Mouse (Mus musculus): ENCODE measurements around the gene Cdsn. TPM values are rescaled to one million over a fixed set of nuclear protein-coding genes. Genes with fewer than 3 reads are reported as not detected.
A peak's percentile ranks its signal among the peaks of the same experiment; 100 is the strongest.

The Cdsn gene
- polyA plus RNA-seq, 1 experiment from 2014 or later, result 0.06 TPM

GRCm38 (mm10) chr17:35554761-35555397 is 3.0 kb downstream of the Cdsn start:
- no peak overlapping the region for H3K9ac ChIP-seq (ENCODE audit: low read length)
- no peaks in the 10 kb centered on the region for H3K9me3 ChIP-seq (replicated peaks; ENCODE audit: control insufficient read depth, low read length)
- H3K4me1 ChIP-seq (ENCODE audit: control insufficient read depth, insufficient read depth, low read length), result no peaks in the 10 kb centered on the region
- no peaks in the 10 kb centered on the region for H3K27me3 ChIP-seq (replicated peaks; ENCODE audit: control insufficient read depth, insufficient read depth, low read length)
- no peak overlapping the region for H3K4me3 ChIP-seq (ENCODE audit: low read depth, low read length)
- no peak for ATAC-seq
- H3K4me2 ChIP-seq (ENCODE audit: low read length), result no peak overlapping the region
- WGBS, result 93% methylated on average over 17 of the region's 18 CpGs
- no peak for DNase-seq (ENCODE audit: low spot score)
- H3K36me3 ChIP-seq (ENCODE audit: control insufficient read depth, insufficient read depth, low read length), result no peaks in the 10 kb centered on the region
- H3K27ac ChIP-seq (ENCODE audit: low read depth, low read length), result no peak overlapping the region

GRCm38 (mm10) chr17:35556186-35556765 is 4.3 kb downstream of the Cdsn start:
- Histone ChIP-seq H3K9ac (ENCODE audit: low read length) (no peak overlapping the region), H3K27ac (ENCODE audit: low read depth, low read length) (no peak overlapping the region), H3K4me3 (ENCODE audit: low read depth, low read length) (no peak overlapping the region), H3K9me3 (replicated peaks; ENCODE audit: control insufficient read depth, low read length) (no peaks in the 10 kb centered on the region), H3K4me1 (ENCODE audit: control insufficient read depth, insufficient read depth, low read length) (no peaks in the 10 kb centered on the region), H3K4me2 (ENCODE audit: low read length) (no peak overlapping the region), H3K27me3 (replicated peaks; ENCODE audit: control insufficient read depth, insufficient read depth, low read length) (no peaks in the 10 kb centered on the region), H3K36me3 (ENCODE audit: control insufficient read depth, insufficient read depth, low read length) (no peaks in the 10 kb centered on the region)
- WGBS, result 91% methylated on average over 13 of the region's 13 CpGs
- no peak for DNase-seq (ENCODE audit: low spot score)
- ATAC-seq, result no peak

- 30% methylated on average over 5 of the region's 5 CpGs for WGBS
- Histone ChIP-seq H3K27me3 (replicated peaks; ENCODE audit: control insufficient read depth, insufficient read depth, low read length) (no peaks in the 10 kb centered on the region), H3K9ac (ENCODE audit: low read length) (no peak overlapping the region), H3K4me3 (ENCODE audit: low read depth, low read length) (no peak overlapping the region), H3K27ac (ENCODE audit: low read depth, low read length) (no peak overlapping the region), H3K4me2 (ENCODE audit: low read length) (no peak overlapping the region), H3K9me3 (replicated peaks; ENCODE audit: control insufficient read depth, low read length) (no peaks in the 10 kb centered on the region), H3K36me3 (ENCODE audit: control insufficient read depth, insufficient read depth, low read length) (no peaks in the 10 kb centered on the region), H3K4me1 (ENCODE audit: control insufficient read depth, insufficient read depth, low read length) (no peaks in the 10 kb centered on the region)
- no peak for ATAC-seq
- peak; percentile 59 for DNase-seq (ENCODE audit: low spot score)
Observed at GRCm38 (mm10) chr17:35556812-35557211, 4.9 kb downstream of the Cdsn start.

- no peak overlapping the region for H3K4me3 ChIP-seq (ENCODE audit: low read depth, low read length)
- no peak overlapping the region for H3K27ac ChIP-seq (ENCODE audit: low read depth, low read length)
- H3K4me2 ChIP-seq (ENCODE audit: low read length), result no peak overlapping the region
- H3K9ac ChIP-seq (ENCODE audit: low read length), result no peak overlapping the region
- H3K9me3 ChIP-seq (replicated peaks; ENCODE audit: control insufficient read depth, low read length), result no peaks in the 10 kb centered on the region
- no peaks in the 10 kb centered on the region for H3K4me1 ChIP-seq (ENCODE audit: control insufficient read depth, insufficient read depth, low read length)
- ATAC-seq, result no peak
- no peak for DNase-seq (ENCODE audit: low spot score)
- 78% methylated on average over 9 of the region's 9 CpGs for WGBS
- no peaks in the 10 kb centered on the region for H3K36me3 ChIP-seq (ENCODE audit: control insufficient read depth, insufficient read depth, low read length)
- H3K27me3 ChIP-seq (replicated peaks; ENCODE audit: control insufficient read depth, insufficient read depth, low read length), result no peaks in the 10 kb centered on the region
Observed at GRCm38 (mm10) chr17:35557351-35557750, 5.4 kb downstream of the Cdsn start.

GRCm38 (mm10) chr17:35558216-35558615 is 6.3 kb downstream of the Cdsn start:
- DNase-seq (ENCODE audit: low spot score) (no peak), ATAC-seq (no peak)
- Histone ChIP-seq H3K9ac (ENCODE audit: low read length) (no peak overlapping the region), H3K36me3 (ENCODE audit: control insufficient read depth, insufficient read depth, low read length) (no peaks in the 10 kb centered on the region), H3K4me1 (ENCODE audit: control insufficient read depth, insufficient read depth, low read length) (no peaks in the 10 kb centered on the region), H3K4me2 (ENCODE audit: low read length) (no peak overlapping the region), H3K27ac (ENCODE audit: low read depth, low read length) (no peak overlapping the region), H3K9me3 (replicated peaks; ENCODE audit: control insufficient read depth, low read length) (no peaks in the 10 kb centered on the region), H3K27me3 (replicated peaks; ENCODE audit: control insufficient read depth, insufficient read depth, low read length) (no peaks in the 10 kb centered on the region), H3K4me3 (ENCODE audit: low read depth, low read length) (no peak overlapping the region)
- WGBS, result 56% methylated on average over 8 of the region's 8 CpGs

GRCm38 (mm10) chr17:35567150-35567549 is 15.2 kb downstream of the Cdsn start, which contains the start of gene 2300002M23Rik:
2300002M23Rik (plus strand) TSS chr17:35567450.
- Histone ChIP-seq H3K9ac (ENCODE audit: low read length) (no peak within 1 kb of the TSS), H3K9me3 (replicated peaks; ENCODE audit: control insufficient read depth, low read length) (no peaks in the 10 kb centered on the region), H3K36me3 (ENCODE audit: control insufficient read depth, insufficient read depth, low read length) (no peaks in the 10 kb centered on the region), H3K27me3 (replicated peaks; ENCODE audit: control insufficient read depth, insufficient read depth, low read length) (peaks cover 4% of the 10 kb centered on the region; the same call in 1 of the 2 replicates), H3K4me2 (ENCODE audit: low read length) (no peak within 1 kb of the TSS), H3K27ac (ENCODE audit: low read depth, low read length) (no peak within 1 kb of the TSS), H3K4me1 (ENCODE audit: control insufficient read depth, insufficient read depth, low read length) (peaks cover 4% of the 10 kb centered on the region; the same call in 1 of the 2 replicates), H3K4me3 (ENCODE audit: low read depth, low read length) (no peak within 1 kb of the TSS)
- DNase-seq (ENCODE audit: low spot score) (no peak), ATAC-seq (no peak)
- 61% methylated on average over 3 of the region's 3 CpGs for WGBS

GRCm38 (mm10) chr17:35567767-35568166 is 15.8 kb downstream of the Cdsn start:
- 26% methylated on average over 9 of the region's 9 CpGs for WGBS
- peaks cover 4% of the 10 kb centered on the region; the same call in 1 of the 2 replicates for H3K4me1 ChIP-seq (ENCODE audit: control insufficient read depth, insufficient read depth, low read length)
- H3K4me2 ChIP-seq (ENCODE audit: low read length), result no peak overlapping the region
- H3K9ac ChIP-seq (ENCODE audit: low read length), result no peak overlapping the region
- H3K4me3 ChIP-seq (ENCODE audit: low read depth, low read length), result no peak overlapping the region
- no peaks in the 10 kb centered on the region for H3K9me3 ChIP-seq (replicated peaks; ENCODE audit: control insufficient read depth, low read length)
- H3K27ac ChIP-seq (ENCODE audit: low read depth, low read length), result no peak overlapping the region
- H3K27me3 ChIP-seq (replicated peaks; ENCODE audit: control insufficient read depth, insufficient read depth, low read length), result peaks cover 4% of the 10 kb centered on the region; the same call in 1 of the 2 replicates
- ATAC-seq (no peak), DNase-seq (ENCODE audit: low spot score) (no peak)
- no peaks in the 10 kb centered on the region for H3K36me3 ChIP-seq (ENCODE audit: control insufficient read depth, insufficient read depth, low read length)

- peak overlapping the region; percentile 56 for H3K4me2 ChIP-seq (ENCODE audit: low read length)
- H3K27ac ChIP-seq (ENCODE audit: low read depth, low read length), result no peak overlapping the region
- WGBS, result 2% methylated on average over 28 of the region's 28 CpGs
- peaks cover 4% of the 10 kb centered on the region; the same call in 1 of the 2 replicates for H3K4me1 ChIP-seq (ENCODE audit: control insufficient read depth, insufficient read depth, low read length)
- peak overlapping the region; percentile 22 for H3K9ac ChIP-seq (ENCODE audit: low read length)
- peaks cover 4% of the 10 kb centered on the region; the same call in 1 of the 2 replicates for H3K27me3 ChIP-seq (replicated peaks; ENCODE audit: control insufficient read depth, insufficient read depth, low read length)
- H3K4me3 ChIP-seq (ENCODE audit: low read depth, low read length), result peak overlapping the region; percentile 8
- no peaks in the 10 kb centered on the region for H3K9me3 ChIP-seq (replicated peaks; ENCODE audit: control insufficient read depth, low read length)
- peak; percentile 57; the same call in 1 of the 2 replicates for ATAC-seq
- H3K36me3 ChIP-seq (ENCODE audit: control insufficient read depth, insufficient read depth, low read length), result no peaks in the 10 kb centered on the region
- peak; percentile 56 for DNase-seq (ENCODE audit: low spot score)
Observed at GRCm38 (mm10) chr17:35569091-35569944, 17.4 kb downstream of the Cdsn start.
